Comparison of ENCODE assay signal across 12 mouse cellular contexts in genomic region chr14:30018846-30019245, GRCm38 (mm10). TPM values are rescaled to one million over a fixed set of nuclear protein-coding genes. Genes with fewer than 3 reads are reported as not detected.
"Had no signal": no experiment of that assay in that cellular context is flagged by ENCODE, and none has a peak within 500 bp of the region (broad histone marks: within the 10 kb centered on the region; RNA-seq: fewer than 3 reads in every experiment).

No protein-coding gene starts in this region.

- DNase-seq: layer of hippocampus, adult 9-11 months; layer of hippocampus, postnatal 36 days; lung, adult 18-20 months; right cerebral cortex, postnatal 25 days; thymus, adult 18-20 months; thymus, postnatal 25 days had no signal

- H3K4me3 ChIP-seq: hindbrain, embryonic 15.5 days; limb, embryonic 15.5 days; midbrain, embryonic 12.5 days had no signal

- H3K27ac ChIP-seq: hindbrain, embryonic 15.5 days; limb, embryonic 15.5 days; liver, embryonic 14.5 days; midbrain, embryonic 12.5 days had no signal

- H3K4me1 ChIP-seq: hindbrain, embryonic 15.5 days; midbrain, embryonic 12.5 days had no signal

RNA-seq across cellular contexts. Expression of gene Chdh, which starts 10.0 kb away (rescaled TPM):
- polyA plus RNA-seq: limb, embryonic 11.5 days had no signal

RNA-seq across cellular contexts. Expression of gene Il17rb, which starts 10.2 kb away (rescaled TPM):
- total RNA-seq: megakaryocyte-erythroid progenitor cell, adult 5-6 weeks had no signal
